ENCODE assay signal across 13 mouse cellular contexts in genomic region chr4:45499556-45499955, GRCm38 (mm10). TPM values are rescaled to one million over a fixed set of nuclear protein-coding genes. Genes with fewer than 3 reads are reported as not detected.
DNase-seq lines count a peak whose midpoint lies in the region; ATAC-seq and TF ChIP-seq lines count a peak whose summit lies in the region.
"Had no signal": no experiment of that assay in that cellular context is flagged by ENCODE, and none has a peak within 500 bp of the region (broad histone marks: within the 10 kb centered on the region; RNA-seq: fewer than 3 reads in every experiment).

No protein-coding gene starts in this region.

- DNase-seq in forebrain, embryonic 11.5 days (ENCODE audit: low spot score) = peak; percentile 57
- DNase-seq in kidney, adult 11 months = no peak
- DNase-seq in kidney, postnatal 25 days = peak; percentile 53 to 65
- no peak for DNase-seq in right cerebral cortex, postnatal 10 days (ENCODE audit: low spot score in 2 of 2)
- DNase-seq in right cerebral cortex, adult 2 months (ENCODE audit: low spot score in 2 of 2) = no peak
- DNase-seq: cerebellum, adult 2 months; right cerebral cortex, postnatal 25 days had no signal

- H3K27me3 ChIP-seq in forebrain, embryonic 11.5 days (ENCODE audit: control insufficient read depth, insufficient read depth, low read length) = no peaks in the 10 kb centered on the region
- no peaks in the 10 kb centered on the region for H3K27me3 ChIP-seq in forebrain, embryonic 16.5 days (replicated peaks; ENCODE audit: control insufficient read depth, insufficient read depth, low read length)
- no peaks in the 10 kb centered on the region for H3K27me3 ChIP-seq in kidney, embryonic 16.5 days (ENCODE audit: insufficient read depth, low read length)
- H3K27me3 ChIP-seq in E14TG2a.4 (ENCODE audit: insufficient read depth, low read length) = peaks cover 12% of the 10 kb centered on the region

- no peak overlapping the region for H3K4me3 ChIP-seq in forebrain, embryonic 11.5 days (ENCODE audit: low read depth, low read length)
- no peak overlapping the region for H3K4me3 ChIP-seq in forebrain, embryonic 16.5 days (replicated peaks; ENCODE audit: low read length)
- H3K4me3 ChIP-seq in kidney, embryonic 16.5 days (ENCODE audit: low read length) = no peak overlapping the region
- peak overlapping the region; percentile 48 for H3K4me3 ChIP-seq in E14TG2a.4 (replicated peaks; ENCODE audit: low read length)
- H3K4me3 ChIP-seq: limb, embryonic 13.5 days had no signal

- no peak overlapping the region for H3K9ac ChIP-seq in forebrain, embryonic 11.5 days (ENCODE audit: low read length)
- H3K9ac ChIP-seq in forebrain, embryonic 16.5 days (replicated peaks; ENCODE audit: low read depth, low read length) = no peak overlapping the region
- H3K9ac ChIP-seq in kidney, embryonic 16.5 days (replicated peaks; ENCODE audit: low read length) = no peak overlapping the region

- TF ChIP-seq CTCF in E14TG2a.4 (conservative IDR thresholded peaks at IDR 0.05; ENCODE audit: low read length) = no peak

- 24% methylated on average over 10 of the region's 10 CpGs for WGBS in forebrain, embryonic 11.5 days
- 23% methylated on average over 10 of the region's 10 CpGs for WGBS in forebrain, embryonic 16.5 days
- 27% methylated on average over 10 of the region's 10 CpGs for WGBS in kidney, embryonic 16.5 days

- H3K9me3 ChIP-seq in forebrain, embryonic 11.5 days (ENCODE audit: control insufficient read depth, low read length) = no peaks in the 10 kb centered on the region
- no peaks in the 10 kb centered on the region for H3K9me3 ChIP-seq in forebrain, embryonic 16.5 days (ENCODE audit: control insufficient read depth, low read length)
- H3K9me3 ChIP-seq in kidney, embryonic 16.5 days (ENCODE audit: low read length) = no peaks in the 10 kb centered on the region
- H3K9me3 ChIP-seq in E14TG2a.4 (ENCODE audit: low read length) = no peaks in the 10 kb centered on the region
- H3K9me3 ChIP-seq: limb, embryonic 13.5 days had no signal

- H3K4me1 ChIP-seq in forebrain, embryonic 11.5 days (replicated peaks; ENCODE audit: control insufficient read depth, insufficient read depth, low read length) = peaks cover 24% of the 10 kb centered on the region
- H3K4me1 ChIP-seq in forebrain, embryonic 16.5 days (replicated peaks; ENCODE audit: control insufficient read depth, insufficient read depth, low read length) = peaks cover 62% of the 10 kb centered on the region
- H3K4me1 ChIP-seq in kidney, embryonic 16.5 days (ENCODE audit: insufficient read depth, low read length) = peaks cover 78% of the 10 kb centered on the region
- H3K4me1 ChIP-seq in E14TG2a.4 (replicated peaks; ENCODE audit: low read depth, low read length) = peaks cover 96% of the 10 kb centered on the region

- no peaks in the 10 kb centered on the region for H3K36me3 ChIP-seq in forebrain, embryonic 11.5 days (ENCODE audit: control insufficient read depth, insufficient read depth, low read length)
- no peaks in the 10 kb centered on the region for H3K36me3 ChIP-seq in forebrain, embryonic 16.5 days (ENCODE audit: control insufficient read depth, insufficient read depth)
- H3K36me3 ChIP-seq in kidney, embryonic 16.5 days (ENCODE audit: insufficient read depth, low read length) = no peaks in the 10 kb centered on the region
- H3K36me3 ChIP-seq in E14TG2a.4 (ENCODE audit: insufficient read depth, low read length) = peaks cover 3% of the 10 kb centered on the region; the same call in 1 of the 2 replicates
- H3K36me3 ChIP-seq: limb, embryonic 13.5 days had no signal

- no peak overlapping the region for H3K4me2 ChIP-seq in forebrain, embryonic 11.5 days (ENCODE audit: low read depth, low read length, severe bottlenecking)
- no peak overlapping the region for H3K4me2 ChIP-seq in forebrain, embryonic 16.5 days (ENCODE audit: low read length)
- H3K4me2 ChIP-seq in kidney, embryonic 16.5 days (replicated peaks; ENCODE audit: low read depth, low read length) = peak overlapping the region; percentile 19
- H3K4me2 ChIP-seq: heart, embryonic 11.5 days; limb, embryonic 13.5 days had no signal

- no peak overlapping the region for H3K27ac ChIP-seq in forebrain, embryonic 11.5 days (ENCODE audit: low read depth, low read length)
- no peak overlapping the region for H3K27ac ChIP-seq in forebrain, embryonic 16.5 days (ENCODE audit: low read length)
- H3K27ac ChIP-seq in kidney, embryonic 16.5 days (ENCODE audit: low read length) = peak overlapping the region; percentile 32; the same call in 1 of the 2 replicates
- H3K27ac ChIP-seq: limb, embryonic 13.5 days; macrophage had no signal

- no peak for ATAC-seq in forebrain, embryonic 11.5 days (replicated peaks; ENCODE audit: low FRiP score)
- ATAC-seq in forebrain, embryonic 16.5 days = no peak
- no peak for ATAC-seq in kidney, embryonic 16.5 days (ENCODE audit: low FRiP score, low TSS enrichment)

RNA-seq across cellular contexts. Expression of gene Shb, which starts 32.7 kb away (rescaled TPM):
- 8.2 and 9.7 TPM in 2 replicates for polyA plus RNA-seq in forebrain, embryonic 11.5 days (2014; fragmentation: Nextera tagmentation; extraction: Ambion mirVana)
- 5.8 and 7.0 TPM in 2 replicates for polyA plus RNA-seq in forebrain, embryonic 16.5 days (2015; fragmentation: Nextera tagmentation; extraction: Ambion mirVana)
- polyA plus RNA-seq in kidney, embryonic 16.5 days (2015; fragmentation: Nextera tagmentation; extraction: Ambion mirVana) = 2.7 and 3.1 TPM in 2 replicates

Comparison
In these comparisons a context has a peak if more than half of its experiments do, and no peak if none do; other contexts are left out.
1. DNase-seq: peak in forebrain, embryonic 11.5 days (single experiment) and kidney, postnatal 25 days (2 of 2); none in kidney, adult 11 months (single experiment), right cerebral cortex, postnatal 10 days (0 of 2) and right cerebral cortex, adult 2 months (0 of 2).